Mouse (Mus musculus): ENCODE measurements around the gene Zfp740.
"Not testable (repeated sequence)": the region's sequence is repeated elsewhere in the genome, so short reads cannot be mapped to it uniquely, and the experiment has no call there.

The Zfp740 gene

GRCm38 (mm10) chr15:102225619-102226018, 22.6 kb downstream of the Zfp740 start:
- DNase-seq (ENCODE audit: low read depth, low spot score) = not testable (repeated sequence)

- no peak for DNase-seq (ENCODE audit: low read depth, low spot score)
These were observed 27.6 kb downstream of the Zfp740 start for GRCm38 (mm10) chr15:102230408-102231321.

GRCm38 (mm10) chr15:102231748-102232147, 28.7 kb downstream of the Zfp740 start, which contains the start of gene Itgb7:
Gene Itgb7 (minus strand): TSS chr15:102231944.
- DNase-seq (ENCODE audit: low read depth, low spot score) = no peak

- no peak for DNase-seq (ENCODE audit: low read depth, low spot score)
These were observed 29.7 kb downstream of the Zfp740 start for GRCm38 (mm10) chr15:102232764-102233163.

- DNase-seq (ENCODE audit: low read depth, low spot score) = no peak
These were observed 30.8 kb downstream of the Zfp740 start for GRCm38 (mm10) chr15:102233896-102234295.

GRCm38 (mm10) chr15:102235371-102236027, 32.5 kb downstream of the Zfp740 start:
- DNase-seq (ENCODE audit: low read depth, low spot score) = no peak

- DNase-seq (ENCODE audit: low read depth, low spot score) = no peak
These were observed 35.7 kb downstream of the Zfp740 start for GRCm38 (mm10) chr15:102238543-102239259.

- DNase-seq (ENCODE audit: low read depth, low spot score) = peak; percentile 12
These were observed 36.2 kb downstream of the Zfp740 start for GRCm38 (mm10) chr15:102239260-102239590.

GRCm38 (mm10) chr15:102239851-102240250, 36.8 kb downstream of the Zfp740 start:
- no peak for DNase-seq (ENCODE audit: low read depth, low spot score)

GRCm38 (mm10) chr15:102240607-102241006, 37.6 kb downstream of the Zfp740 start:
- DNase-seq (ENCODE audit: low read depth, low spot score) = no peak

- DNase-seq (ENCODE audit: low read depth, low spot score) = no peak
These were observed 39.6 kb downstream of the Zfp740 start for GRCm38 (mm10) chr15:102242404-102243228.

GRCm38 (mm10) chr15:102243229-102244190, 40.5 kb downstream of the Zfp740 start:
- DNase-seq (ENCODE audit: low read depth, low spot score) = no peak

GRCm38 (mm10) chr15:102244306-102245191, 41.5 kb downstream of the Zfp740 start:
- no peak for DNase-seq (ENCODE audit: low read depth, low spot score)

- DNase-seq (ENCODE audit: low read depth, low spot score) = no peak
These were observed 42.4 kb downstream of the Zfp740 start for GRCm38 (mm10) chr15:102245461-102245881.

- DNase-seq (ENCODE audit: low read depth, low spot score) = no peak
These were observed 43.1 kb downstream of the Zfp740 start for GRCm38 (mm10) chr15:102245891-102246741.

- DNase-seq (ENCODE audit: low read depth, low spot score) = no peak
These were observed 43.8 kb downstream of the Zfp740 start for GRCm38 (mm10) chr15:102246866-102247251.

- DNase-seq (ENCODE audit: low read depth, low spot score) = no peak
These were observed 44.4 kb downstream of the Zfp740 start for GRCm38 (mm10) chr15:102247252-102248130.

Data from c-Kit-negative CD71-positive TER-119-positive erythroid progenitor cells, embryonic 14.5 days (primary cell).